Mouse (Mus musculus) heart, postnatal 4 days (tissue): ENCODE measurements around the gene BC048679. TPM values are rescaled to one million over a fixed set of nuclear protein-coding genes. Genes with fewer than 3 reads are reported as not detected.
"Not testable (repeated sequence)": the region's sequence is repeated elsewhere in the genome, so short reads cannot be mapped to it uniquely, and the experiment has no call there.

Source experiments
- DNase-seq: peaks from one replicate; pipeline ENCODE4 v3.0.0; 2021
- total RNA-seq, 2 experiments: library from RNA; stranded (reverse); gene quantifications; 2 replicates each; pipeline ENCODE4 v1.2.3; 2021

The BC048679 gene
- total RNA-seq, result not detected

- DNase-seq, result no peak
Measured at GRCm38 (mm10) chr7:81498181-81498580, at the start of gene BC048679. TSS of gene BC048679 (minus strand) at chr7:81498281.

GRCm38 (mm10) chr7:81542934-81543333 lies 44.9 kb upstream of the BC048679 start:
- DNase-seq, result no peak

GRCm38 (mm10) chr7:81541924-81542524 lies 43.9 kb upstream of the BC048679 start:
- peak; percentile 67 for DNase-seq

GRCm38 (mm10) chr7:81540999-81541398 lies 42.9 kb upstream of the BC048679 start:
- no peak for DNase-seq

- DNase-seq, result no peak
Measured at GRCm38 (mm10) chr7:81539565-81539964, 41.5 kb upstream of the BC048679 start.

- peak; percentile 20 for DNase-seq
Measured at GRCm38 (mm10) chr7:81538070-81538675, 40.1 kb upstream of the BC048679 start.

- no peak for DNase-seq
Measured at GRCm38 (mm10) chr7:81536478-81536877, 38.4 kb upstream of the BC048679 start.

GRCm38 (mm10) chr7:81531462-81531861 lies 33.4 kb upstream of the BC048679 start:
- DNase-seq, result no peak

- DNase-seq, result no peak
Measured at GRCm38 (mm10) chr7:81528918-81529317, 30.8 kb upstream of the BC048679 start.

GRCm38 (mm10) chr7:81523663-81524017 lies 25.6 kb upstream of the BC048679 start:
- DNase-seq, result no peak

GRCm38 (mm10) chr7:81523008-81523662 lies 25.1 kb upstream of the BC048679 start:
- peak; percentile 91 for DNase-seq

- no peak for DNase-seq
Measured at GRCm38 (mm10) chr7:81516154-81517030, 18.3 kb upstream of the BC048679 start.

GRCm38 (mm10) chr7:81514906-81515590 lies 17.0 kb upstream of the BC048679 start:
- DNase-seq, result no peak

GRCm38 (mm10) chr7:81501050-81501449 lies 3.0 kb upstream of the BC048679 start:
- no peak for DNase-seq

- no peak for DNase-seq
Measured at GRCm38 (mm10) chr7:81497171-81497570, 910 bp downstream of the BC048679 start.

GRCm38 (mm10) chr7:81493331-81494021 lies 4.6 kb downstream of the BC048679 start, which contains the start of gene Ap3b2:
TSS of gene Ap3b2 (minus strand) at chr7:81493925.
- DNase-seq, result peak; percentile 83

- DNase-seq, result no peak
Measured at GRCm38 (mm10) chr7:81492628-81493027, 5.5 kb downstream of the BC048679 start.

- DNase-seq, result no peak
Measured at GRCm38 (mm10) chr7:81489649-81490048, 8.4 kb downstream of the BC048679 start.

GRCm38 (mm10) chr7:81480800-81481199 lies 17.3 kb downstream of the BC048679 start:
- no peak for DNase-seq

GRCm38 (mm10) chr7:81479531-81480090 lies 18.5 kb downstream of the BC048679 start:
- no peak for DNase-seq

- DNase-seq, result not testable (repeated sequence)
Measured at GRCm38 (mm10) chr7:81478261-81478660, 19.8 kb downstream of the BC048679 start.
